Mouse (Mus musculus) lung, postnatal 0 days (tissue): Measurements from ENCODE around the gene Aff3.

Experiments used
- CTCF ChIP-seq: IDR thresholded peaks from 2 replicates; pipeline ENCODE4 v1.5.1; 2016; ENCODE audit warnings: antibody characterized with exemption, mild to moderate bottlenecking
- EP300 ChIP-seq: IDR thresholded peaks from 2 replicates; pipeline ENCODE4 v1.6.1; 2016; ENCODE audit warnings: antibody characterized with exemption, mild to moderate bottlenecking, control low read depth

DNA sequence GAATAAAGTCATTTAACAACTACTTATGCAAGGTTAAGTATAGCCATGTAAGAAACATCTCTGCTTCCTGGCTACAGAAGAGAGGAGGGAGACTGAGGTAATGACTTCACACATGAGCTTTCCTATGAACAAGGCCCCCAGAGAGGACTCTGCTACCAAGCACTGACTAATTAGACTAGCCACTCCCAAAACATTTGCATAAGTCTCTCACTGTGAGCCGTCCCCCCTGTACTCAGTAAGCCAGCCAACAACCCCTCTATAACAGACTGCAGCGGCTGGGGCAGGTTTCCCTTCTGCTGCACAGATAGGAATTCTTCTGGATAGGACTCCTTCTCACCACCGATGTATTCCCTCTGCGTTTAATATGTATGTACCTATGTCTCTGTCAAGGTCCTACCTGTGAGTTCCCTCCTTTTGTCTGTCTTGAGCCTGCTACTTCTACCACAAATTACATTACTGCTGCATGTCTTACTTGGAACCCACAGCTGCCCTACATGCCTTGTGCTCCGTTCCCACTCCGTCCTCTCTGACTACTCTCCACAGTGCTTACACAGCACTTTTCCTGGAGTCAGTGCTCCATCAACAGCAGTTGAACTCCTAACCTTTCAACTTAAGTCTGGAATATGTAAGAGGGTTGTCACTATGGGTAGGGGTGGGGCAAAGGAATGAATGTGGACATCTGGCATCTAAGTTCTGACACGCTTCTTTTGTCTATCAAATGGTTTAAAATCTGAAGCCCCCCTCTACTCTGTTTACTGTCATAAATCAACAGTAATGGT is 197.3 kb downstream of the Aff3 start:
- no peak for TF ChIP-seq CTCF
- no peak for TF ChIP-seq EP300
